Comparison of ENCODE assay signal across 13 mouse cellular contexts in the genomic region with DNA sequence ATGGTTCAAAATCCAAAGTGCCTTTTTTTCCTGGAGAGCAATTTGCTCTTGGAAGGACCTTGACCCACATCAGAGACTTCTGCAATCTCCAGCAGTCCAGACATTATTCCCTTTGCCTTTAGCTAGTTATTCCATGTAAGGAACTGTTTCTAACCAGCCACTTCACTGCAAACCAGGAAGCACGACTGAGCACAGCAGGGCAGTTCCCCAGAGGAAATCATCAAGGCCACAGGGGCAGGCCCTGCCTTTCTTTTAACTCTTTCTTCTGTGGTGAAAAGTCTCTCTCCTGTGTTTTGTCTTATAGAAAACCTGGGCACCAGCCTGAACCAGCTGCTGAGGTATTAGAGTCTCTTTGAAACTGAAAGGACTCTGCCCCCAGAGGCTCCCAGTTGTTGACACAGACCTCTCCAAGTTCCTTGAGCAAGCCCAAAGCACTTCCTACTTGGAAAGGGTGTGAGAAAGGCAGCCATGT. TPM values are rescaled to one million over a fixed set of nuclear protein-coding genes. Genes with fewer than 3 reads are reported as not detected.
DNase-seq lines count a peak whose midpoint lies in the region; ATAC-seq and TF ChIP-seq lines count a peak whose summit lies in the region.
"Had no signal": no experiment of that assay in that cellular context is flagged by ENCODE, and none has a peak within 500 bp of the region (broad histone marks: within the 10 kb centered on the region; RNA-seq: fewer than 3 reads in every experiment).

No protein-coding gene starts in this region.

- in situ Hi-C loops in CH12.LX (cut with MboI; ENCODE audit: low pct_ligation_motif_present, low pct_unique_long_range_greater_than_20kb, low sequenced_read_pairs) = no loop called here

- no peaks in the 10 kb centered on the region for H3K9me3 ChIP-seq in heart, postnatal 0 days (replicated peaks; ENCODE audit: control insufficient read depth, low read length)
- H3K9me3 ChIP-seq in CH12.LX (replicated peaks; ENCODE audit: low read length) = no peaks in the 10 kb centered on the region
- H3K9me3 ChIP-seq: embryonic facial prominence, embryonic 13.5 days; kidney, embryonic 15.5 days had no signal

- H3K36me3 ChIP-seq in heart, postnatal 0 days (replicated peaks; ENCODE audit: control insufficient read depth, insufficient read depth, low read length) = no peaks in the 10 kb centered on the region
- H3K36me3 ChIP-seq in CH12.LX (replicated peaks in 1 of 2; ENCODE audit: control insufficient read depth in 1 of 2, insufficient read depth in 1 of 2, low read length in 1 of 2) = no peaks in the 10 kb centered on the region
- H3K36me3 ChIP-seq: embryonic facial prominence, embryonic 13.5 days; kidney, embryonic 15.5 days had no signal

- no peak overlapping the region for H3K4me2 ChIP-seq in heart, postnatal 0 days (ENCODE audit: low read depth, low read length)
- no peak overlapping the region for H3K4me2 ChIP-seq in CH12.LX (ENCODE audit: insufficient read depth, low read depth, poor library complexity, severe bottlenecking)
- H3K4me2 ChIP-seq: embryonic facial prominence, embryonic 13.5 days; kidney, embryonic 15.5 days had no signal

- DNase-seq in heart, postnatal 0 days (ENCODE audit: low spot score) = peak; percentile 50
- no peak for DNase-seq in heart, adult 8-10 months (ENCODE audit: low spot score)
- DNase-seq in CH12.LX (ENCODE audit: extremely low read depth) = peak; percentile 21
- DNase-seq in large intestine, adult 2 months (ENCODE audit: low read depth, low spot score) = peak; percentile 60
- DNase-seq in frontal cortex, postnatal 14 days (ENCODE audit: low spot score in 2 of 2) = no peak
- no peak for DNase-seq in neural tube, embryonic 10.5 days (ENCODE audit: extremely low spot score, low spot score)
- DNase-seq: heart, postnatal 4 days; lung, postnatal 14 days had no signal

- TF ChIP-seq RAD21 in CH12.LX (IDR thresholded peaks at IDR 0.05; ENCODE audit: low read depth, low read length) = no peak

- no peak overlapping the region for H3K9ac ChIP-seq in heart, postnatal 0 days (replicated peaks; ENCODE audit: low read depth, low read length)
- H3K9ac ChIP-seq in CH12.LX (ENCODE audit: insufficient read depth, low read depth) = no peak overlapping the region
- H3K9ac ChIP-seq: embryonic facial prominence, embryonic 13.5 days; kidney, embryonic 15.5 days had no signal

- TF ChIP-seq EP300 in heart, postnatal 0 days (IDR thresholded peaks at IDR 0.05; ENCODE audit: low read depth) = no peak
- no peak for TF ChIP-seq EP300 in CH12.LX (IDR thresholded peaks at IDR 0.05; ENCODE audit: low read length)

- H3K27me3 ChIP-seq in heart, postnatal 0 days (ENCODE audit: control insufficient read depth, insufficient read depth, low read length) = no peaks in the 10 kb centered on the region
- no peaks in the 10 kb centered on the region for H3K27me3 ChIP-seq in CH12.LX (replicated peaks)

- WGBS in heart, postnatal 0 days = 10% methylated on average over 1 of the region's 1 CpGs
- WGBS in large intestine, adult 2 months = 10% methylated on average over 1 of the region's 1 CpGs

- dilution Hi-C loops in CH12.LX (cut with MboI; ENCODE audit: extremely low pct_ligation_motif_present, extremely low pct_unique_long_range_greater_than_20kb, low sequenced_read_pairs) = no loop called here

- H3K4me1 ChIP-seq in heart, postnatal 0 days (ENCODE audit: control insufficient read depth, insufficient read depth) = peaks cover 27% of the 10 kb centered on the region
- peaks cover 0 to 6% of the 10 kb centered on the region in 2 experiments; a peak in 2 of 4 replicates for H3K4me1 ChIP-seq in CH12.LX (ENCODE audit: control insufficient read depth in 1 of 2, insufficient read depth in 2 of 2)

- H3K27ac ChIP-seq in heart, postnatal 0 days (ENCODE audit: low read depth) = peak overlapping the region; percentile 11
- no peak overlapping the region for H3K27ac ChIP-seq in CH12.LX (ENCODE audit: insufficient read depth, low read depth)
- H3K27ac ChIP-seq: embryonic facial prominence, embryonic 13.5 days; kidney, embryonic 15.5 days had no signal

- no peak for TF ChIP-seq POLR2A in CH12.LX (IDR thresholded peaks at IDR 0.05; ENCODE audit: low read depth, low read length)

- no peaks in the 10 kb centered on the region for H3K79me2 ChIP-seq in CH12.LX (replicated peaks; ENCODE audit: control insufficient read depth, extremely low read depth, insufficient read depth, poor library complexity, severe bottlenecking)

- no peak overlapping the region for H3K4me3 ChIP-seq in heart, postnatal 0 days (ENCODE audit: low read depth, low read length)
- H3K4me3 ChIP-seq in CH12.LX (replicated peaks in 1 of 3; ENCODE audit: low read depth in 2 of 3, low read length in 2 of 3, poor library complexity in 1 of 3) = no peak overlapping the region
- H3K4me3 ChIP-seq: embryonic facial prominence, embryonic 13.5 days; kidney, embryonic 15.5 days; myocyte had no signal

- TF ChIP-seq CTCF in heart, postnatal 0 days (IDR thresholded peaks at IDR 0.05; ENCODE audit: low read depth) = no peak
- TF ChIP-seq CTCF in CH12.LX (conservative IDR thresholded peaks at IDR 0.05 in 1 of 2, IDR thresholded peaks at IDR 0.05 in 1 of 2; ENCODE audit: low read depth in 2 of 2, low read length in 2 of 2) = no peak

- ATAC-seq in heart, postnatal 0 days (ENCODE audit: insufficient read depth, low read depth) = peak; percentile 21; the same call in 1 of the 2 replicates
- ATAC-seq in common myeloid progenitor, adult 5-6 weeks (replicated peaks; ENCODE audit: low read depth, poor library complexity, severe bottlenecking) = peak; percentile 52

TF ChIP-seq in CH12.LX, 34 proteins besides CTCF, POLR2A, EP300 and RAD21:
- peak; percentile 50; the same call in 1 of the 2 replicates for TF ChIP-seq ELF1 (IDR thresholded peaks at IDR 0.05; ENCODE audit: low read depth, low read length)
- TF ChIP-seq ZC3H11A (IDR thresholded peaks at IDR 0.05; ENCODE audit: low read depth, low read length) = no peak

RNA-seq across cellular contexts. Expression of gene Gm11549, which starts 11.6 kb away (rescaled TPM):
- 0.66 TPM in 1 of 2 replicates, not detected in the other for total RNA-seq in heart, postnatal 0 days (2014; rRNA removed; ENCODE audit: low replicate concordance)
- polyA plus RNA-seq in heart, postnatal 0 days (2015; fragmentation: Nextera tagmentation; extraction: Ambion mirVana) = 0.07 and 0.26 TPM in 2 replicates
- not detected for total RNA-seq in heart, adult 8-10 months (2022)
- total RNA-seq in CH12.LX (2012; rRNA removed) = not detected in 2 replicates
- total RNA-seq in CH12.LX (2014; rRNA removed) = not detected in 2 replicates
- polyA plus RNA-seq in CH12.LX (2012; ENCODE audit: insufficient read length, low read depth) = not detected in 2 replicates
- total RNA-seq in common myeloid progenitor, adult 5-6 weeks (2017) = not detected in 2 replicates
- 0.05 and 0.11 TPM in 2 replicates for polyA plus RNA-seq in large intestine, adult 2 months (2012; rRNA removed)
- polyA plus RNA-seq: myocyte had no signal

RNA-seq across cellular contexts. Expression of gene Exosc9, which starts 19.2 kb away (rescaled TPM):
- total RNA-seq in heart, postnatal 0 days (2014; rRNA removed; ENCODE audit: low replicate concordance) = 22.6 and 31.7 TPM in 2 replicates
- polyA plus RNA-seq in heart, postnatal 0 days (2015; fragmentation: Nextera tagmentation; extraction: Ambion mirVana) = 39.6 and 40.9 TPM in 2 replicates
- 10 to 100 TPM; 17.5 to 19.1 (median 18.5) TPM for total RNA-seq in heart, adult 8-10 months (2022)
- total RNA-seq in CH12.LX (2012; rRNA removed) (60.6 and 77.4 TPM in 2 replicates), CH12.LX (2014; rRNA removed) (128 and 151 TPM in 2 replicates)
- polyA plus RNA-seq in CH12.LX (2012; ENCODE audit: insufficient read length, low read depth) = 144 and 149 TPM in 2 replicates
- 109 and 152 TPM in 2 replicates for total RNA-seq in common myeloid progenitor, adult 5-6 weeks (2017)
- polyA plus RNA-seq in large intestine, adult 2 months (2012; rRNA removed) = 14.5 and 14.9 TPM in 2 replicates

RNA-seq across cellular contexts. Expression of gene Ccna2, which starts 38.7 kb away (rescaled TPM):
- 172 and 290 TPM in 2 replicates for total RNA-seq in heart, postnatal 0 days (2014; rRNA removed; ENCODE audit: low replicate concordance)
- 41.9 and 44.0 TPM in 2 replicates for polyA plus RNA-seq in heart, postnatal 0 days (2015; fragmentation: Nextera tagmentation; extraction: Ambion mirVana)
- 1 to 10 TPM in 1 of 4 experiments, under 1 TPM in 3; 0.25 to 1.3 (median 0.59) TPM for total RNA-seq in heart, adult 8-10 months (2022)
- 94.7 and 117 TPM in 2 replicates for total RNA-seq in CH12.LX (2012; rRNA removed)
- total RNA-seq in CH12.LX (2014; rRNA removed) = 240 and 277 TPM in 2 replicates
- 133 and 148 TPM in 2 replicates for polyA plus RNA-seq in CH12.LX (2012; ENCODE audit: insufficient read length, low read depth)
- total RNA-seq in common myeloid progenitor, adult 5-6 weeks (2017) = 214 and 216 TPM in 2 replicates
- 44.1 and 60.0 TPM in 2 replicates for polyA plus RNA-seq in large intestine, adult 2 months (2012; rRNA removed)

RNA-seq across cellular contexts. Expression of gene 1810062G17Rik, which starts 57.5 kb away (rescaled TPM):
- 6.2 TPM in 1 of 2 replicates, not detected in the other for total RNA-seq in heart, postnatal 0 days (2014; rRNA removed; ENCODE audit: low replicate concordance)
- polyA plus RNA-seq in heart, postnatal 0 days (2015; fragmentation: Nextera tagmentation; extraction: Ambion mirVana) = 1.2 and 1.8 TPM in 2 replicates
- total RNA-seq in heart, adult 8-10 months (2022) = under 1 TPM in 2 of 4 experiments, not detected in 2; 0.32 to 0.87 TPM
- total RNA-seq in CH12.LX (2012; rRNA removed) (3.1 and 3.3 TPM in 2 replicates), CH12.LX (2014; rRNA removed) (3.2 and 3.9 TPM in 2 replicates)
- 2.2 and 3.1 TPM in 2 replicates for polyA plus RNA-seq in CH12.LX (2012; ENCODE audit: insufficient read length, low read depth)
- total RNA-seq in common myeloid progenitor, adult 5-6 weeks (2017) = not detected in 2 replicates
- 0.73 and 0.95 TPM in 2 replicates for polyA plus RNA-seq in large intestine, adult 2 months (2012; rRNA removed)
- total RNA-seq: left cerebral cortex, adult 18-20 months had no signal

RNA-seq across cellular contexts. Expression of gene Anxa5, which starts 57.5 kb away (rescaled TPM):
- total RNA-seq in heart, postnatal 0 days (2014; rRNA removed; ENCODE audit: low replicate concordance) = 162 and 218 TPM in 2 replicates
- polyA plus RNA-seq in heart, postnatal 0 days (2015; fragmentation: Nextera tagmentation; extraction: Ambion mirVana) = 261 and 263 TPM in 2 replicates
- total RNA-seq in heart, adult 8-10 months (2022) = 100 to 1,000 TPM; 107 to 114 (median 108) TPM
- total RNA-seq in CH12.LX (2012; rRNA removed) (38.4 and 43.4 TPM in 2 replicates), CH12.LX (2014; rRNA removed) (30.8 and 35.4 TPM in 2 replicates)
- polyA plus RNA-seq in CH12.LX (2012; ENCODE audit: insufficient read length, low read depth) = 45.0 and 47.1 TPM in 2 replicates
- 54.6 and 60.2 TPM in 2 replicates for total RNA-seq in common myeloid progenitor, adult 5-6 weeks (2017)
- 142 and 157 TPM in 2 replicates for polyA plus RNA-seq in large intestine, adult 2 months (2012; rRNA removed)

Comparison
In these comparisons a context has a peak if more than half of its experiments do, and no peak if none do; other contexts are left out.
1. DNase-seq: peak in heart, postnatal 0 days (single experiment), CH12.LX (single experiment) and large intestine, adult 2 months (single experiment); none in heart, adult 8-10 months (single experiment), frontal cortex, postnatal 14 days (0 of 2) and neural tube, embryonic 10.5 days (single experiment).
2. RNA of gene Ccna2, which starts 38.7 kb away (total RNA-seq): 94.7 to 277 TPM in CH12.LX, 214 to 216 TPM in common myeloid progenitor, adult 5-6 weeks and 172 to 290 TPM in heart, postnatal 0 days; 0.25 to 1.3 TPM in heart, adult 8-10 months; every median in the first group is over 10 times any median in the second.